Comparison of ENCODE assay signal across 24 mouse cellular contexts in the genomic region with DNA sequence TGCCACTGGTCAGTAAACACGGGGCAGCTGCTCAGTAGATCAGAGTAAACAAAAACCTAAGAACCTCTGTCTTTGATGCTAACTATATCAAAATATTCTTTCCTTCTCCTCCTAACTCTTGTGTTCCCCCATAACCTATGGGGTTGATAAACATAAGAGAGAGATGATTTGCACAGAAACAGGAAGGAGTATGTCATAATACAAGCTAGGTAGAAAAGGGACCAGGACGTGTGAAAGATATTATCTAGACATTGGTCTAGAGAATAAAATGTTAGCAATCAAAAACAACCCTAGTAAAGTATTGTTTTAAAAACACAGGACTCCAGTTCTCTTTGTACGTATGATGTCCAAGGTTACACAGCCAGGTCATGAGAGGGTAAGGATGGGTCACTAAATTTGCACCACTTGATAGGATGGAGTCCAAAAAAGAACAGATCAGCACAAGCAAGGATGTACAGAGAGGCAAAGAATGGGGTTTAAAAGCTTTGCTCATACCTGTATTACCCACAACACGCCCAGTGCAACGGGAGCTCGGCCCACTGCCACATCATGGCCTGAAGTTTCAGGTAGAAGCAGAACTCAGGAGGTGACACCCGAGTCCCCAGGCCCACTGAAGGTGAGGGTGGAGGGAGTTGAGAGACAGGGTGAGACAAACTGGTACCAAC. TPM values are rescaled to one million over a fixed set of nuclear protein-coding genes. Genes with fewer than 3 reads are reported as not detected.
DNase-seq lines count a peak whose midpoint lies in the region; ATAC-seq and TF ChIP-seq lines count a peak whose summit lies in the region.
"Had no signal": no experiment of that assay in that cellular context is flagged by ENCODE, and none has a peak within 500 bp of the region (broad histone marks: within the 10 kb centered on the region; RNA-seq: fewer than 3 reads in every experiment).

No protein-coding gene starts in this region.

- ATAC-seq in heart, embryonic 12.5 days (ENCODE audit: insufficient number of reproducible peaks, low FRiP score): no peak
- ATAC-seq in liver, embryonic 13.5 days (ENCODE audit: low read depth): no peak
- ATAC-seq in erythroid progenitor cell, adult 5-6 weeks (replicated peaks; ENCODE audit: low FRiP score, poor library complexity, severe bottlenecking): no peak
- ATAC-seq: forebrain, embryonic 14.5 days; intestine, postnatal 0 days; midbrain, embryonic 13.5 days; Patski had no signal

- no peak for TF ChIP-seq POLR2A in MEL (IDR thresholded peaks at IDR 0.05; ENCODE audit: control insufficient read depth in 1 of 2, insufficient read depth in 1 of 2, low read depth in 1 of 2, low read length in 2 of 2, poor library complexity in 1 of 2)

- no peak overlapping the region for H3K4me2 ChIP-seq in heart, embryonic 12.5 days
- H3K4me2 ChIP-seq in liver, embryonic 13.5 days: peak overlapping the region; percentile 88
- H3K4me2 ChIP-seq: hindbrain, embryonic 15.5 days; limb, embryonic 15.5 days; midbrain, embryonic 13.5 days; neural tube, embryonic 15.5 days had no signal

- no peak overlapping the region for H3K4me3 ChIP-seq in heart, embryonic 10.5 days
- no peak overlapping the region for H3K4me3 ChIP-seq in heart, embryonic 12.5 days
- H3K4me3 ChIP-seq in MEL (ENCODE audit: control insufficient read depth in 1 of 2, insufficient read depth in 1 of 2, low read depth in 2 of 2, low read length in 2 of 2): no peak overlapping the region
- H3K4me3 ChIP-seq in liver, embryonic 13.5 days (replicated peaks): peak overlapping the region; percentile 55
- H3K4me3 ChIP-seq: embryonic facial prominence, embryonic 10.5 days; hindbrain, embryonic 15.5 days; limb, embryonic 15.5 days; midbrain, embryonic 13.5 days; myocyte; neural tube, embryonic 15.5 days had no signal

- no peaks in the 10 kb centered on the region for H3K9me3 ChIP-seq in heart, embryonic 10.5 days
- no peaks in the 10 kb centered on the region for H3K9me3 ChIP-seq in heart, embryonic 12.5 days (replicated peaks)
- no peaks in the 10 kb centered on the region for H3K9me3 ChIP-seq in MEL (replicated peaks; ENCODE audit: insufficient read depth, low read length)
- no peaks in the 10 kb centered on the region for H3K9me3 ChIP-seq in liver, embryonic 13.5 days (replicated peaks)
- H3K9me3 ChIP-seq: embryonic facial prominence, embryonic 10.5 days; hindbrain, embryonic 15.5 days; limb, embryonic 15.5 days; midbrain, embryonic 13.5 days; neural tube, embryonic 15.5 days had no signal

- no peak for TF ChIP-seq EP300 in MEL (IDR thresholded peaks at IDR 0.05; ENCODE audit: low read depth in 1 of 2, low read length in 2 of 2)

- 79% methylated on average over 7 of the region's 7 CpGs for WGBS in heart, embryonic 10.5 days
- whole genome bisulfite sequencing in heart, embryonic 12.5 days: 81% methylated on average over 7 of the region's 7 CpGs
- 58% methylated on average over 7 of the region's 7 CpGs for WGBS in liver, embryonic 13.5 days (ENCODE audit: insufficient replicate concordance)

- H3K79me2 ChIP-seq in MEL (ENCODE audit: control insufficient read depth, insufficient read depth, low read length, poor library complexity): peaks cover 66% of the 10 kb centered on the region

- no peak overlapping the region for H3K9ac ChIP-seq in heart, embryonic 12.5 days
- H3K9ac ChIP-seq in MEL (ENCODE audit: control insufficient read depth, low read depth, low read length, poor library complexity, severe bottlenecking): peak overlapping the region; percentile 41; the same call in 1 of the 2 replicates
- H3K9ac ChIP-seq in liver, embryonic 13.5 days: peak overlapping the region; percentile 79
- H3K9ac ChIP-seq: hindbrain, embryonic 15.5 days; limb, embryonic 15.5 days; midbrain, embryonic 13.5 days; neural tube, embryonic 15.5 days had no signal

- no peak for TF ChIP-seq CTCF in MEL (IDR thresholded peaks at IDR 0.05 in 2 of 3, conservative IDR thresholded peaks at IDR 0.05 in 1 of 3; ENCODE audit: control insufficient read depth in 1 of 3, insufficient read depth in 1 of 3, low read depth in 2 of 3, low read length in 3 of 3, poor library complexity in 1 of 3, severe bottlenecking in 1 of 3)

- H3K27me3 ChIP-seq in heart, embryonic 10.5 days (ENCODE audit: insufficient read depth, poor library complexity, severe bottlenecking): no peaks in the 10 kb centered on the region
- H3K27me3 ChIP-seq in heart, embryonic 12.5 days (replicated peaks): no peaks in the 10 kb centered on the region
- H3K27me3 ChIP-seq in MEL (ENCODE audit: control insufficient read depth in 1 of 2, insufficient read depth in 2 of 2, low read length in 2 of 2): no peaks in the 10 kb centered on the region
- no peaks in the 10 kb centered on the region for H3K27me3 ChIP-seq in liver, embryonic 13.5 days
- H3K27me3 ChIP-seq: hindbrain, embryonic 15.5 days; limb, embryonic 15.5 days; midbrain, embryonic 13.5 days; neural tube, embryonic 15.5 days; Patski had no signal

- DNase-seq in heart, embryonic 10.5 days (ENCODE audit: low spot score): no peak
- DNase-seq in CD4-positive helper T cell, adult 2 months (ENCODE audit: low read depth, low spot score): peak; percentile 64
- DNase-seq in MEL (ENCODE audit: low read depth, low spot score): no peak
- DNase-seq in liver, embryonic 13.5 days: no peak
- no peak for DNase-seq in embryo, embryonic 11 days
- no peak for DNase-seq in kidney, postnatal 36 days
- DNase-seq: adrenal gland, postnatal 25 days; cerebellum, adult 2 months; cerebellum, postnatal 36 days; gastrocnemius, postnatal 25 days; lung, postnatal 10 days; right cerebral cortex, postnatal 14 days had no signal

- peaks cover 13% of the 10 kb centered on the region for H3K4me1 ChIP-seq in heart, embryonic 10.5 days
- H3K4me1 ChIP-seq in heart, embryonic 12.5 days (replicated peaks): peaks cover 26% of the 10 kb centered on the region
- peaks cover 39 to 58% of the 10 kb centered on the region in 2 experiments for H3K4me1 ChIP-seq in MEL (ENCODE audit: control insufficient read depth in 1 of 2, insufficient read depth in 2 of 2, low read length in 2 of 2)
- H3K4me1 ChIP-seq in liver, embryonic 13.5 days (replicated peaks): peaks cover 94% of the 10 kb centered on the region
- H3K4me1 ChIP-seq: embryonic facial prominence, embryonic 10.5 days; hindbrain, embryonic 15.5 days; limb, embryonic 15.5 days; midbrain, embryonic 13.5 days; neural tube, embryonic 15.5 days had no signal

- 0 out of 2 replicates have a peak overlapping the region, but pooled peaks have one; percentile 78 for H3K27ac ChIP-seq in heart, embryonic 10.5 days
- H3K27ac ChIP-seq in heart, embryonic 12.5 days (ENCODE audit: poor library complexity, severe bottlenecking): no peak overlapping the region; the same call in 1 of the 2 replicates
- peak overlapping the region; percentile 83; the same call in 1 of the 2 replicates for H3K27ac ChIP-seq in MEL (ENCODE audit: control insufficient read depth, low read depth, low read length)
- peak overlapping the region; percentile 99 for H3K27ac ChIP-seq in liver, embryonic 13.5 days
- H3K27ac ChIP-seq: embryonic facial prominence, embryonic 10.5 days; hindbrain, embryonic 15.5 days; kidney, postnatal 0 days; limb, embryonic 15.5 days; midbrain, embryonic 13.5 days; neural tube, embryonic 15.5 days had no signal

- TF ChIP-seq RAD21 in MEL (IDR thresholded peaks at IDR 0.05; ENCODE audit: low read depth, low read length): no peak

- H3K36me3 ChIP-seq in heart, embryonic 10.5 days: no peaks in the 10 kb centered on the region
- H3K36me3 ChIP-seq in heart, embryonic 12.5 days: no peaks in the 10 kb centered on the region
- peaks cover 23 to 67% of the 10 kb centered on the region in 2 experiments; a peak in 3 of 4 replicates for H3K36me3 ChIP-seq in MEL (ENCODE audit: control insufficient read depth in 1 of 2, insufficient read depth in 2 of 2, low read length in 2 of 2)
- H3K36me3 ChIP-seq in liver, embryonic 13.5 days: peaks cover 39% of the 10 kb centered on the region
- H3K36me3 ChIP-seq: embryonic facial prominence, embryonic 10.5 days; hindbrain, embryonic 15.5 days; limb, embryonic 15.5 days; midbrain, embryonic 13.5 days; neural tube, embryonic 15.5 days had no signal

TF ChIP-seq in MEL, 35 proteins besides CTCF, POLR2A, EP300 and RAD21 (continues in another document):
- peak; percentile 37; the same call in 1 of the 2 replicates for TF ChIP-seq ETS1 (IDR thresholded peaks at IDR 0.05; ENCODE audit: low read depth, low read length)

RNA-seq across cellular contexts. Expression of a gene that starts 10.3 kb away (rescaled TPM):
- polyA plus RNA-seq in heart, embryonic 10.5 days (2016; fragmentation: Nextera tagmentation; extraction: Ambion mirVana): 8.0 and 9.7 TPM in 2 replicates
- polyA plus RNA-seq in heart, embryonic 12.5 days (2016; fragmentation: Nextera tagmentation; extraction: Ambion mirVana): 9.3 and 10.1 TPM in 2 replicates
- total RNA-seq in MEL (2012; rRNA removed): 66.6 and 88.1 TPM in 2 replicates
- 10 to 100 TPM; 68.3 to 71.0 TPM for polyA plus RNA-seq in MEL (2012; ENCODE audit: insufficient read depth in 1 of 2, insufficient read length in 2 of 2, low read depth in 1 of 2, low replicate concordance in 2 of 2, missing spikeins in 1 of 2)
- polyA plus RNA-seq in liver, embryonic 13.5 days (2015; fragmentation: Nextera tagmentation; extraction: Ambion mirVana): 24.6 and 25.8 TPM in 2 replicates
- total RNA-seq in erythroid progenitor cell, adult 5-6 weeks (2015; ENCODE audit: low replicate concordance): 149 and 161 TPM in 2 replicates
- total RNA-seq in erythroid progenitor cell, adult 5-6 weeks (2017; ENCODE audit: low replicate concordance): 166 and 185 TPM in 2 replicates

RNA-seq across cellular contexts. Expression of a gene that starts 37.1 kb away (rescaled TPM):
- polyA plus RNA-seq in heart, embryonic 10.5 days (2016; fragmentation: Nextera tagmentation; extraction: Ambion mirVana): 4.2 and 6.8 TPM in 2 replicates
- 3.4 and 3.5 TPM in 2 replicates for polyA plus RNA-seq in heart, embryonic 12.5 days (2016; fragmentation: Nextera tagmentation; extraction: Ambion mirVana)
- 1.3 and 1.4 TPM in 2 replicates for total RNA-seq in MEL (2012; rRNA removed)
- 1 to 10 TPM in 1 of 2 experiments, not detected in 1; 2.1 TPM for polyA plus RNA-seq in MEL (2012; ENCODE audit: insufficient read depth in 1 of 2, insufficient read length in 2 of 2, low read depth in 1 of 2, low replicate concordance in 2 of 2, missing spikeins in 1 of 2)
- polyA plus RNA-seq in liver, embryonic 13.5 days (2015; fragmentation: Nextera tagmentation; extraction: Ambion mirVana): 0.70 and 0.74 TPM in 2 replicates
- total RNA-seq in erythroid progenitor cell, adult 5-6 weeks (2015; ENCODE audit: low replicate concordance): 0.72 TPM in 1 of 2 replicates, not detected in the other
- total RNA-seq in erythroid progenitor cell, adult 5-6 weeks (2017; ENCODE audit: low replicate concordance): not detected in 2 replicates

RNA-seq across cellular contexts. Expression of a gene that starts 45.1 kb away (rescaled TPM):
- polyA plus RNA-seq in heart, embryonic 10.5 days (2016; fragmentation: Nextera tagmentation; extraction: Ambion mirVana): 11.9 and 13.4 TPM in 2 replicates
- polyA plus RNA-seq in heart, embryonic 12.5 days (2016; fragmentation: Nextera tagmentation; extraction: Ambion mirVana): 15.6 and 16.5 TPM in 2 replicates
- total RNA-seq in MEL (2012; rRNA removed): 1.8 and 2.0 TPM in 2 replicates
- 1 to 10 TPM in 1 of 2 experiments, not detected in 1; 5.8 TPM for polyA plus RNA-seq in MEL (2012; ENCODE audit: insufficient read depth in 1 of 2, insufficient read length in 2 of 2, low read depth in 1 of 2, low replicate concordance in 2 of 2, missing spikeins in 1 of 2)
- polyA plus RNA-seq in liver, embryonic 13.5 days (2015; fragmentation: Nextera tagmentation; extraction: Ambion mirVana): 1.6 and 2.1 TPM in 2 replicates
- total RNA-seq in erythroid progenitor cell, adult 5-6 weeks (2015; ENCODE audit: low replicate concordance): 1.1 and 2.5 TPM in 2 replicates
- total RNA-seq in erythroid progenitor cell, adult 5-6 weeks (2017; ENCODE audit: low replicate concordance): 0.64 and 1.1 TPM in 2 replicates
